Mouse (Mus musculus): ENCODE results near the gene Phf6. TPM values are rescaled to one million over a fixed set of nuclear protein-coding genes. Genes with fewer than 3 reads are reported as not detected.

The Phf6 gene
- polyA plus RNA-seq, 1 experiment from 2014 or later: 16.3 TPM

DNA sequence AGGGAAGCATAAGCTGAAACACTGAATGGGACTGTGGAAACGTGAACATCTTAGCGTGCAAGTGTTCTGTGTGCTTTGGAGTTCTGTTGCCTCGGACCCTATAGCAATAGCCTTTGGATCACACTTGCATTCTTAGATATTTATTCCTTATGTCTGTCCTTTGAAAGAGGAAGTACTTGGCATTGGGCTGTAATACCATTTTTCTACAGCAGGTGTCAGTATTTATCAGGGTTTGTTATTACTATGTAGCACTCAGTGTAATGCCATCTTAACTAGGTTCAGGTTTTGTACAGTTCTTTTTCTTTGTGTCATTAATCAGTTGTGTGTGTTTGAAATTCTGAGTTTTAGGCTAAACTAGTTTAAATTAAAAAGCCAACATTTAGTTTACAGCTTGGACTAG is 94.0 kb downstream of the Phf6 start:
- ATAC-seq (replicated peaks; ENCODE audit: extremely low read depth, insufficient read depth, low FRiP score): no peak
- 40% methylated on average over 3 of the region's 3 CpGs for WGBS

More for the DNA sequence above, 94.0 kb downstream of the Phf6 start:
- Histone ChIP-seq H3K9ac (ENCODE audit: low read length) (no peak overlapping the region), H3K27me3 (ENCODE audit: control insufficient read depth, insufficient read depth, low read length) (no peaks in the 10 kb centered on the region), H3K4me3 (ENCODE audit: low read length) (no peak overlapping the region), H3K4me2 (ENCODE audit: low read depth, low read length) (no peak overlapping the region), H3K27ac (ENCODE audit: low read length) (no peak overlapping the region), H3K4me1 (ENCODE audit: control insufficient read depth, insufficient read depth, low read length) (no peaks in the 10 kb centered on the region), H3K9me3 (replicated peaks; ENCODE audit: control insufficient read depth, low read length) (no peaks in the 10 kb centered on the region), H3K36me3 (ENCODE audit: control insufficient read depth, insufficient read depth) (peaks cover 8% of the 10 kb centered on the region)

Other genes starting within 250 kb of the Phf6 start
- 0.41 and 0.69 TPM in 2 replicates for gene Ccdc160, start 121.1 kb upstream of the Phf6 start, polyA plus RNA-seq (2015; fragmentation: Nextera tagmentation; extraction: Ambion mirVana)
- 216 and 264 TPM in 2 replicates for gene Hprt, start 75.9 kb downstream of the Phf6 start, polyA plus RNA-seq (2015; fragmentation: Nextera tagmentation; extraction: Ambion mirVana)

Measured in heart, embryonic 16.5 days (tissue).